Mouse (Mus musculus) brain, adult 2 months (tissue): ENCODE measurements at regions not wholly inside any gene's neighbourhood (a gene's known extent, or its start where the extent isn't known, plus 50 kb on each side); places are given as distances from the start of the nearest gene placed in this dataset.

ENCODE experiments used
- DNase-seq: peaks from one replicate; pipeline ENCODE4 v3.0.0; 2011; ENCODE audit warnings: low read depth, low spot score

GRCm38 (mm10) chr1:109471671-109472070 lies 510.6 kb upstream of the Cdh7 start:
- DNase-seq: peak; percentile 96

DNA sequence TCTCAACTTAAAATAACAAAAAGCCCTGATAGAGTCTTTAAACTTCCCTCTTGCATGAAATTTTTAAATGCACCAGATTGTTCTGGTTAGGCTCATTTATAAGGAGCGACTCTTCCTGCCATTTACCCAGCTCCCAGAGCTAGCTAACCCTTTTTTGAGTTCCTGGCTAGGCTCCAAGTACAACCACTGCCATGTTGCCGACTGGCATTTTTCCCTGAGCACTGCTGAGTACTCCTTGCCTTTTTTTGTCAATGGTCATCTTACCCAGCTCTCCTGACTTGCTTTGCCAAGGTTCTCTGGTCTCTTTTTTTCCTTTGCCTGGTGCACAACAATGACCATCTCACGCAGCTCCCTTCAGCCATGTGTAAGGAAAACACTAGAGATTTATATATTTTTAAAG lies 500.8 kb upstream of the Cdh7 start:
- DNase-seq: peak; percentile 74

GRCm38 (mm10) chr1:109495936-109496335 lies 486.3 kb upstream of the Cdh7 start:
- no peak for DNase-seq

GRCm38 (mm10) chr1:109512632-109513259 lies 469.5 kb upstream of the Cdh7 start:
- peak; percentile 74 for DNase-seq

- no peak for DNase-seq
These were observed 467.9 kb upstream of the Cdh7 start for GRCm38 (mm10) chr1:109514375-109514774.
